Mouse (Mus musculus): ENCODE results near the gene Ifi27l2b.

The Ifi27l2b gene

GRCm38 (mm10) chr12:103433986-103434731 is 22.9 kb downstream of the Ifi27l2b start, which contains the start of gene Ifi27:
TSS of gene Ifi27 (plus strand) at chr12:103434211.
- DNase-seq: no peak

GRCm38 (mm10) chr12:103433430-103433829 is 23.6 kb downstream of the Ifi27l2b start:
- no peak for DNase-seq

- no peak for DNase-seq
Observed at GRCm38 (mm10) chr12:103426710-103427109, 30.3 kb downstream of the Ifi27l2b start.

- DNase-seq: peak; percentile 98
Observed at GRCm38 (mm10) chr12:103425729-103426470, 31.1 kb downstream of the Ifi27l2b start, which contains the start of gene Ddx24. TSS of gene Ddx24 (minus strand) at chr12:103425830.

GRCm38 (mm10) chr12:103425016-103425728 is 31.9 kb downstream of the Ifi27l2b start:
- DNase-seq: no peak

GRCm38 (mm10) chr12:103408144-103408543 is 48.9 kb downstream of the Ifi27l2b start:
- peak; percentile 52 to 73 for DNase-seq

GRCm38 (mm10) chr12:103407720-103408119 is 49.3 kb downstream of the Ifi27l2b start, which contains the start of gene 9330161L09Rik:
TSS of gene 9330161L09Rik (minus strand) at chr12:103407820.
- DNase-seq: no peak

- DNase-seq: no peak
Observed at GRCm38 (mm10) chr12:103404131-103404530, 52.9 kb downstream of the Ifi27l2b start.

All from cerebellum, postnatal 25 days (tissue).